Mouse (Mus musculus) ES-E14 (cell line): ENCODE data around the gene Tmem45a. TPM values are rescaled to one million over a fixed set of nuclear protein-coding genes. Genes with fewer than 3 reads are reported as not detected.

ENCODE experiments used
- DNase-seq: peaks from one replicate; pipeline ENCODE4 v3.0.0-alpha.2; 2013; ENCODE audit warnings: low read depth, low spot score
- H3K27ac ChIP-seq: 2 replicates; pipeline ENCODE4 v1.5.1; 2012; ENCODE audit warnings: low read depth, mild to moderate bottlenecking, low read length, moderate library complexity, mixed read lengths; ENCODE audit not compliant: poor library complexity, insufficient read depth, severe bottlenecking
- H3K36me3 ChIP-seq: 2 replicates; pipeline ENCODE4 v1.6.1; 2012; ENCODE audit warnings: mild to moderate bottlenecking, low read length, moderate library complexity, mixed read lengths; ENCODE audit not compliant: control insufficient read depth, poor library complexity, insufficient read depth, severe bottlenecking
- H3K4me1 ChIP-seq, 2 experiments: fragments of 150-350 bp in 1 of 2; sonication (generic) in 1 of 2; 2 replicates each; pipeline ENCODE4 v1.6.1; 2012; ENCODE audit warnings: low read length in 2 of 2, mild to moderate bottlenecking in 1 of 2, mixed read lengths in 1 of 2; ENCODE audit not compliant: control insufficient read depth in 2 of 2, insufficient read depth in 2 of 2, poor library complexity in 1 of 2
- H3K4me3 ChIP-seq, 2 experiments: fragments of 150-350 bp in 1 of 2; sonication (generic) in 1 of 2; 2 replicates each; pipeline ENCODE4 v1.5.1; 2012; ENCODE audit warnings: low read length in 2 of 2, low read depth in 1 of 2, mild to moderate bottlenecking in 1 of 2, mixed read lengths in 1 of 2; ENCODE audit not compliant: insufficient read depth in 1 of 2, poor library complexity in 1 of 2, severe bottlenecking in 1 of 2
- H3K9ac ChIP-seq: 2 replicates; pipeline ENCODE4 v1.6.1; 2012; ENCODE audit warnings: low read depth, mild to moderate bottlenecking, low read length, mixed read lengths; ENCODE audit not compliant: poor library complexity, insufficient read depth, severe bottlenecking
- H3K9me3 ChIP-seq: fragments of 150-350 bp; sonication (generic); 2 replicates; pipeline ENCODE4 v1.6.1; 2012; ENCODE audit warnings: low read depth, mild to moderate bottlenecking, low read length; ENCODE audit not compliant: control insufficient read depth, insufficient read depth
- CHD2 ChIP-seq: IDR thresholded peaks from 2 replicates; pipeline ENCODE4 v1.6.1; 2014; ENCODE audit warnings: mild to moderate bottlenecking, low read depth, low read length, inconsistent platforms
- HCFC1 ChIP-seq: IDR thresholded peaks from 2 replicates; pipeline ENCODE4 v1.6.1; 2012; ENCODE audit warnings: low read length, inconsistent platforms, borderline replicate concordance; ENCODE audit not compliant: insufficient read depth
- MAFK ChIP-seq: IDR thresholded peaks from 2 replicates; pipeline ENCODE4 v1.6.1; 2014; ENCODE audit warnings: mild to moderate bottlenecking, low read depth, low read length, inconsistent platforms; ENCODE audit not compliant: insufficient read depth
- ZC3H11A ChIP-seq: IDR thresholded peaks from 2 replicates; pipeline ENCODE4 v1.6.1; 2012; ENCODE audit warnings: low read depth, mild to moderate bottlenecking, inconsistent platforms, low read length, borderline replicate concordance
- ZNF384 ChIP-seq: IDR thresholded peaks from 2 replicates; pipeline ENCODE4 v1.6.1; 2012; ENCODE audit warnings: low read depth, low read length, inconsistent platforms
- in situ Hi-C, 2 experiments: fragments of 600-800 bp; cut with MboI; formaldehyde crosslinking; loops; one replicate each; pipeline ENCODE4 v1.15.1; 2025; ENCODE audit warnings: low sequenced_read_pairs in 2 of 2, inconsistent platforms in 1 of 2; ENCODE audit not compliant: unreplicated experiment in 2 of 2
- total RNA-seq: library from RNA; depleted of rRNA; stranded (reverse); fragments of 300-350 nt; gene quantifications from 2 replicates; pipeline ENCODE4 v1.2.3, GENCODE M21; 2012; rRNA removed

The Tmem45a gene
- total RNA-seq, 1 experiment = 13.8 TPM

- Histone ChIP-seq H3K4me1 (0 out of 4 replicates have a peak, but pooled peaks cover 0 to 3% of the 10 kb centered on the region in 2 experiments), H3K9me3 (no peaks in the 10 kb centered on the region), H3K4me3 (no peak overlapping the region), H3K36me3 (no peaks in the 10 kb centered on the region), H3K27ac (no peak overlapping the region), H3K9ac (no peak overlapping the region)
- in situ Hi-C loops = no loop called here
- no peak for DNase-seq
- TF ChIP-seq CHD2 (no peak), ZNF384 (no peak), HCFC1 (no peak), ZC3H11A (no peak), MAFK (no peak)
Observed at GRCm38 (mm10) chr16:56794383-56795144, 91.4 kb downstream of the Tmem45a start.

GRCm38 (mm10) chr16:56793778-56794177 is 92.2 kb downstream of the Tmem45a start:
- H3K27ac ChIP-seq = no peak overlapping the region
- H3K36me3 ChIP-seq = no peaks in the 10 kb centered on the region
- H3K9ac ChIP-seq = no peak overlapping the region
- H3K4me1 ChIP-seq = no peaks in the 10 kb centered on the region
- in situ Hi-C loops = no loop called here
- no peak for DNase-seq
- no peak overlapping the region for H3K4me3 ChIP-seq
- TF ChIP-seq ZC3H11A (no peak), HCFC1 (no peak), MAFK (no peak), ZNF384 (no peak), CHD2 (no peak)
- no peaks in the 10 kb centered on the region for H3K9me3 ChIP-seq

GRCm38 (mm10) chr16:56785943-56786342 is 100.0 kb downstream of the Tmem45a start:
- H3K27ac ChIP-seq = no peak overlapping the region
- H3K4me1 ChIP-seq = no peaks in the 10 kb centered on the region
- no peak overlapping the region for H3K9ac ChIP-seq
- no peaks in the 10 kb centered on the region for H3K9me3 ChIP-seq
- in situ Hi-C loops = no loop called here
- DNase-seq = no peak
- TF ChIP-seq ZC3H11A = no peak
- no peak for TF ChIP-seq ZNF384
- TF ChIP-seq HCFC1 = no peak
- TF ChIP-seq MAFK = no peak
- TF ChIP-seq CHD2 = no peak
- H3K36me3 ChIP-seq = no peaks in the 10 kb centered on the region
- H3K4me3 ChIP-seq = no peak overlapping the region

GRCm38 (mm10) chr16:56771163-56772105 is 114.5 kb downstream of the Tmem45a start:
- in situ Hi-C loops = loop anchor here (5.0 to 10.0 kb wide), 3 partner anchors 143 to 323 kb away; no protein-coding TSS in a partner anchor
- no peaks in the 10 kb centered on the region for H3K4me1 ChIP-seq
- H3K27ac ChIP-seq = no peak overlapping the region
- no peaks in the 10 kb centered on the region for H3K36me3 ChIP-seq
- TF ChIP-seq ZC3H11A (peak; percentile 98), ZNF384 (no peak)
- H3K9ac ChIP-seq = no peak overlapping the region
- no peaks in the 10 kb centered on the region for H3K9me3 ChIP-seq
- no peak overlapping the region for H3K4me3 ChIP-seq
- peak; percentile 40 for DNase-seq

Other genes with a start within 250 kb of the Tmem45a start
- gene Tfg, start 168.7 kb downstream of the Tmem45a start, total RNA-seq = 21.2 and 39.1 TPM in 2 replicates
- 0.05 TPM in 1 of 2 replicates, not detected in the other for gene Adgrg7, start 90.3 kb downstream of the Tmem45a start, total RNA-seq
- not detected in 2 replicates for gene Lnp1, start 41.9 kb upstream of the Tmem45a start, total RNA-seq
- 0.09 and 0.37 TPM in 2 replicates for gene Tmem45a2, start 185.2 kb upstream of the Tmem45a start, total RNA-seq
- 86.5 and 106 TPM in 2 replicates for gene Tomm70a, start 235.5 kb upstream of the Tmem45a start, total RNA-seq